Mouse (Mus musculus) 3T3-L1 (cell line): ENCODE measurements at regions not wholly inside any gene's neighbourhood (a gene's known extent, or its start where the extent isn't known, plus 50 kb on each side); places are given as distances from the start of the nearest gene placed in this dataset.

Source experiments
- DNase-seq: peaks from one replicate; pipeline ENCODE4 v3.0.0-alpha.2; 2015; ENCODE audit warnings: low read depth, low spot score

GRCm38 (mm10) chr4:8919366-8919984, 680.6 kb upstream of the Car8 start:
- no peak for DNase-seq
